Mouse (Mus musculus): ENCODE results near the gene Tctn3.

GRCm38 (mm10) chr19:40588293-40588654 lies 23.8 kb downstream of the Tctn3 start, which contains the start of gene Aldh18a1:
- TF ChIP-seq POLR2A (IDR thresholded peaks at IDR 0.05; ENCODE audit: borderline replicate concordance, insufficient read depth, low read length), result 0 out of 2 replicates have a peak, but pooled peaks have one; percentile 17
- TF ChIP-seq CTCF (IDR thresholded peaks at IDR 0.05; ENCODE audit: borderline replicate concordance, insufficient read depth, low read depth, low read length), result no peak

Measured in cerebellum, adult 2 months (tissue).